Mouse (Mus musculus) gastrocnemius, adult 8-10 months (tissue): ENCODE results near the gene Nup210l. TPM values are rescaled to one million over a fixed set of nuclear protein-coding genes. Genes with fewer than 3 reads are reported as not detected.

Experiments
- DNase-seq, 2 experiments: peaks; one replicate each; pipeline ENCODE4 v3.0.0; 2022; ENCODE audit warnings: low spot score in 2 of 2
- microRNA-seq: library from miRNA; unstranded; fragments of <30 nt; microRNA quantifications from one replicate; pipeline ENCODE4 v1.2.0, GENCODE M21; 2022
- total RNA-seq, 4 experiments: library from RNA; stranded (reverse); gene quantifications; 2 replicates each; pipeline ENCODE4 v1.2.4; 2022

Nup210l gene
- total RNA-seq, 4 experiments from 2014 or later = 0.05 to 0.10 TPM; not detected in 2

DNA sequence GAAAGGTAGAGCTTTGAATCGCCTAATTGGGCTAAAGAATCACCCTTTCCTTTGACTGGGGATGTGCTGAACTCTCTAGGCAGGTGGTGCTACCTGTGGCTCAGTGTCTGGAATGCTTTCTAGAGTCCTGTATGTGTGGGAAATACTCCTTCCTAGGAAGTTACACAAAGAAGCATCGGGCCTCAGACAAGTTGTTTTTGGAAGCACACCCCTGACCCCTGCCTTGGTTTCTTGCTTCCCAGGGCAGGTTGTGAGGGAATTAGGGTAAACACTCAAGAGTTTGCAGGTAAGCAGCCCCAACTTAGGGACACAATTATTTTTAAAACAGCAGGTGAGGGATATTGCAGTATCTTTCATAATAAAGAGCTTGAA, 151.2 kb downstream of the Nup210l start:
- DNase-seq = no peak

- no peak for DNase-seq
Observed at GRCm38 (mm10) chr3:90255784-90256353, 151.9 kb downstream of the Nup210l start.

GRCm38 (mm10) chr3:90256731-90257530, 153.0 kb downstream of the Nup210l start:
- no peak for DNase-seq

- DNase-seq = no peak
Observed at GRCm38 (mm10) chr3:90258521-90258920, 154.6 kb downstream of the Nup210l start.

Small RNAs within 50 kb of the gene (microRNA-seq; reads per million reads assigned to microRNA genes)
- 52.4 reads per million, percentile 42 among the genes with 10 or more reads in this experiment for gene Mir190b

Other genes starting within 250 kb of the Nup210l start
- 10 to 100 TPM in 1 of 4 experiments, 1 to 10 TPM in 3; 1.6 to 11.5 (median 2.8) TPM for gene Il6ra, start 190.9 kb upstream of the Nup210l start, total RNA-seq
- 1 to 10 TPM; 3.3 to 6.0 (median 4.3) TPM for gene Atp8b2, start 140.6 kb upstream of the Nup210l start, total RNA-seq
- gene Hax1, start 105.4 kb upstream of the Nup210l start, total RNA-seq = 10 to 100 TPM; 47.1 to 65.2 (median 51.5) TPM
- gene 4933434E20Rik, start 52.5 kb upstream of the Nup210l start, total RNA-seq = 100 to 1,000 TPM in 3 of 4 experiments, 10 to 100 TPM in 1; 99.6 to 117 (median 106) TPM
- gene Ubap2l, start 51.5 kb upstream of the Nup210l start, total RNA-seq = 10 to 100 TPM; 77.3 to 99.8 (median 88.6) TPM
- gene Tpm3, start 31.5 kb upstream of the Nup210l start, total RNA-seq = 100 to 1,000 TPM; 385 to 462 (median 429) TPM
- gene Rps27, start 109.5 kb downstream of the Nup210l start, total RNA-seq = 1,000 to 10,000 TPM; 1,066 to 1,242 (median 1,083) TPM
- gene Rab13, start 109.6 kb downstream of the Nup210l start, total RNA-seq = 10 to 100 TPM in 1 of 4 experiments, 1 to 10 TPM in 3; 5.7 to 11.6 (median 8.8) TPM
- gene Jtb, start 127.5 kb downstream of the Nup210l start, total RNA-seq = 10 to 100 TPM; 67.8 to 75.4 (median 71.8) TPM
- not detected for gene Creb3l4, start 139.4 kb downstream of the Nup210l start, total RNA-seq
- gene Slc39a1, start 144.0 kb downstream of the Nup210l start, total RNA-seq = 10 to 100 TPM; 37.8 to 46.4 (median 43.6) TPM
- gene Crtc2, start 150.0 kb downstream of the Nup210l start, total RNA-seq = 10 to 100 TPM; 15.3 to 21.7 (median 16.5) TPM
- gene Dennd4b, start 161.1 kb downstream of the Nup210l start, total RNA-seq = 100 to 1,000 TPM in 1 of 4 experiments, 10 to 100 TPM in 3; 76.0 to 106 (median 85.8) TPM
- 10 to 100 TPM; 55.0 to 69.8 (median 62.6) TPM for gene Gatad2b, start 189.0 kb downstream of the Nup210l start, total RNA-seq